Mouse (Mus musculus) embryonic facial prominence, embryonic 13.5 days (tissue): ENCODE data around the gene Olfr1445. TPM values are rescaled to one million over a fixed set of nuclear protein-coding genes. Genes with fewer than 3 reads are reported as not detected.

Source experiments
- ATAC-seq: fragments of 200-750 bp; cut with Nextera tagmentation; 2 replicates; pipeline ENCODE4 v1.8.0; 2017; ENCODE audit warnings: low read depth; ENCODE audit not compliant: insufficient number of reproducible peaks, insufficient read depth, low FRiP score, low TSS enrichment
- H3K27ac ChIP-seq: fragments of 300-500 bp; sonication (generic); 2 replicates; pipeline ENCODE4 v1.5.1; 2015; ENCODE audit warnings: moderate library complexity, mild to moderate bottlenecking, inconsistent platforms
- H3K27me3 ChIP-seq: fragments of 300-500 bp; sonication (generic); 2 replicates; pipeline ENCODE4 v1.6.1; 2015; ENCODE audit warnings: mild to moderate bottlenecking, inconsistent platforms
- H3K36me3 ChIP-seq: fragments of 300-500 bp; sonication (generic); 2 replicates; pipeline ENCODE4 v1.6.1; 2015; ENCODE audit warnings: mild to moderate bottlenecking, inconsistent platforms
- H3K4me1 ChIP-seq: fragments of 300-500 bp; sonication (generic); 2 replicates; pipeline ENCODE4 v1.6.1; 2015; ENCODE audit warnings: inconsistent platforms
- H3K4me2 ChIP-seq: fragments of 300-500 bp; sonication (generic); 2 replicates; pipeline ENCODE4 v1.6.1; 2015; ENCODE audit warnings: moderate library complexity, mild to moderate bottlenecking, inconsistent platforms
- H3K4me3 ChIP-seq: fragments of 300-500 bp; sonication (generic); 2 replicates; pipeline ENCODE4 v1.5.1; 2015; ENCODE audit warnings: mild to moderate bottlenecking, inconsistent platforms
- H3K9ac ChIP-seq: fragments of 300-500 bp; sonication (generic); 2 replicates; pipeline ENCODE4 v1.6.1; 2015; ENCODE audit warnings: mild to moderate bottlenecking, inconsistent platforms
- H3K9me3 ChIP-seq: fragments of 300-500 bp; sonication (generic); 2 replicates; pipeline ENCODE4 v1.6.1; 2016; ENCODE audit warnings: inconsistent platforms
- WGBS: fragments of 180-500 bp; shearing (Covaris S2); methylation state at CpG from one replicate; pipeline ENCODE4 v1.1.7; 2015; ENCODE audit warnings: mixed read lengths; 5-methylcytosine and 5-hydroxymethylcytosine counted together
- polyA plus RNA-seq: library from polyadenylated mRNA; unstranded; fragments of >200 nt; fragmentation: Nextera tagmentation; extraction: Ambion mirVana; gene quantifications from 2 replicates; pipeline ENCODE4 v1.2.1, GENCODE M21; 2015

Olfr1445 gene
- not detected in 2 replicates for polyA plus RNA-seq

DNA sequence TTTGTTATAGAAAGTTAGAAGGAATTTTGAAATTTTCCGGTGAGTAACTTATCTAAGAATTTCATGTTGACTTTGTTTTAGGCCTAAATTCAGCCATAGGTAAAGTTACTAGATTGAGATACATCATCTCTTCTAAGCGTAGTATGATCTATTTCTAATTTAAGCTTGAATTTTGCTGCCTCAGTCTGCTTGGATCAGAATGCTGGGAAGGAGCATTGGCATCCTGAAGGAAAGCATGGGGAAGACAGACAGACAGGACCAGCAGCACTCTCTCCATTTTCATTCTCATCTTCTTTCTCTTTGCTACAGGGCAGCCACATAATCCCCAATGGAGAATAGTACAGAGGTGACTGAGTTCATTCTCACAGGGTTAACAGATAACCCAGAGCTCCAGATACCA lies at the start of gene Olfr1445:
Gene Olfr1445, plus strand, starts transcription at position 301 of the 400 bp plus-strand sequence.
- Histone ChIP-seq H3K9me3 (no peaks in the 10 kb centered on the region), H3K27ac (no peak within 1 kb of the TSS), H3K4me2 (no peak within 1 kb of the TSS), H3K27me3 (no peaks in the 10 kb centered on the region), H3K9ac (no peak within 1 kb of the TSS), H3K4me1 (no peaks in the 10 kb centered on the region), H3K36me3 (no peaks in the 10 kb centered on the region), H3K4me3 (no peak within 1 kb of the TSS)
- WGBS, result 86% methylated on average over 2 of the region's 2 CpGs
- ATAC-seq, result no peak

DNA sequence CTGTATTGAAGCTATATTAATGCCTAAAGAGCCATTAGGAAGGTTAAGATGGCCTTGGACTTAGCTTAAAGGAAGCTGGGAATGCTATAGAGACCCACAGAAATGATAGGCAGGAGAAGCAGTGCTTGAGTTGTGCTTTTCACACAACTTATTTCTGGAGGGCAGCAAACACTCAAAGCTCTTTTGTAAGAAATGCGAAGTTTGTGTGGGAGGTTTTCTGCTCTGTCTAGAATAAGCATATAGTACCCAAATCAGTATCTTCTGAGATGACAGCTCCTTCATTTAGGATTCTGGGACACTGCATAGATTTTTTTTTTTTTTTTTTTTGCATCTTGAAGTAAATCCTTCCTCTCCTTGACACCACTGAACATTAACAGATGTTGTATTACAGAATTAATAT lies 45.1 kb upstream of the Olfr1445 start:
- Histone ChIP-seq H3K4me1 (no peaks in the 10 kb centered on the region), H3K27ac (no peak overlapping the region), H3K9me3 (no peaks in the 10 kb centered on the region), H3K9ac (no peak overlapping the region), H3K4me2 (no peak overlapping the region), H3K27me3 (no peaks in the 10 kb centered on the region), H3K4me3 (no peak overlapping the region), H3K36me3 (no peaks in the 10 kb centered on the region)
- 90% methylated on average over 1 of the region's 1 CpGs for WGBS
- ATAC-seq, result no peak

DNA sequence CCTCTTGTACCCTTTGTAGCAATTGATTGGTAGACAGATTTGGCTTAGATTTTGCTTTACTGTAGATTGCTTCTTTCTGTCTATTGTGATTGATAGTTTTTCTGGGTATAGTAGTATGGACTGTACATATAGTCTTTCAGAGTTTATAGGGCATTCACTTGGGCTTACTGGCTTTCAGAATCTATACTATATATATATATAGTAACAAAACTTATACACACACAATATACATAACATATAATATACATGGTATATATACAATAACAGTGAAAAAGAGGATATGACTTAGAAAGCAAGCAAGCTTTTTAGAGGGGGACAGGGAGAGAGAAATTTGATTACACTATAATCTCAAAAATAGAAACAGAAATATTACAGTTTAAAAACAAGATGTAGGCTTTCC lies 37.3 kb upstream of the Olfr1445 start, which contains the start of gene Gm5244:
Gene Gm5244, plus strand, starts transcription at position 301 of the 400 bp plus-strand sequence.
- Histone ChIP-seq H3K4me1 (no peaks in the 10 kb centered on the region), H3K9ac (no peak within 1 kb of the TSS), H3K9me3 (no peaks in the 10 kb centered on the region), H3K36me3 (no peaks in the 10 kb centered on the region), H3K4me2 (no peak within 1 kb of the TSS), H3K27ac (no peak within 1 kb of the TSS), H3K4me3 (no peak within 1 kb of the TSS), H3K27me3 (no peaks in the 10 kb centered on the region)
- no peak for ATAC-seq

DNA sequence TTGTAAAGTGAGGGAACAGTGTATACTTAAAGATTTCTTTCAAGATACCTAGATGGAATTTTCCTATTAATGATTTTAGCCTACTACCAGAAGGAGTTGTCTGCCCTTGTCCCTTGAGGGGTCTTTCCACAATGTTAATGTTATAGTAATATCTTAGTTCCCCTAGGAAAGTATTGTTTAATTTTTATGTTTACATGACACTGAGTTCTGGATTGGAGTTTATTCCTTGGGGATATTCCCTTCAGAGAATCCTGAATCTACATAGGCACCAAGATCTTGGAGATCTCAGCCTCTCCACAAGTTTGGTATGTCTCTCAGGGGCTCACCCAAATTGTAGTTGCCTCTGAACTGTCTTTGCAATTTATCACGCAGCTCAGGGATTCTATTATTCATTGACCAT lies 26.7 kb upstream of the Olfr1445 start, which contains the start of gene Olfr1444:
Gene Olfr1444, plus strand, starts transcription at position 301 of the 400 bp plus-strand sequence.
- no peaks in the 10 kb centered on the region for H3K36me3 ChIP-seq
- no peaks in the 10 kb centered on the region for H3K27me3 ChIP-seq
- no peaks in the 10 kb centered on the region for H3K9me3 ChIP-seq
- 57% methylated on average over 1 of the region's 1 CpGs for WGBS
- ATAC-seq, result no peak
- H3K9ac ChIP-seq, result no peak within 1 kb of the TSS
- no peak within 1 kb of the TSS for H3K4me2 ChIP-seq
- H3K4me3 ChIP-seq, result no peak within 1 kb of the TSS
- no peak within 1 kb of the TSS for H3K27ac ChIP-seq
- H3K4me1 ChIP-seq, result no peaks in the 10 kb centered on the region

DNA sequence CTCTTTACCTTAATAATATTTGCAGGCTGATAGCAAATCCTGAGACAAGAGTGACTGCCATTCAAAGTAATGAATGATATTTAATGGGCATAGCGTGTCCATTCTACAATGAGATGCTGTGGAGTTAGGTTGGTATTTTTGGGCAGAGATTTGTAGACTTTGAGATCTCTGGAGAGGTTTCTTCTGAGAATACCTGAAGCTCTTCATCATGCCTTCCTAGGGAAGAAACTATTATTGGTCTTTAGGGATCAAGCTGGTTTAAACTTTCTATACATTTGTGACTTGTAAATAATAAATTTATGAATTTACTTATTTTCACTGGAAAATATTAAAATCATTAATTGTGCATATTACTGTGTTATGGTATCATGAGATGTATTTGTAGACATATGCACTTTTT lies 9.8 kb downstream of the Olfr1445 start, which contains the start of gene Olfr1446:
Gene Olfr1446, minus strand, starts transcription at position 101 of the 400 bp plus-strand sequence.
- 80% methylated on average over 1 of the region's 1 CpGs for whole genome bisulfite sequencing
- Histone ChIP-seq H3K9me3 (no peaks in the 10 kb centered on the region), H3K27me3 (no peaks in the 10 kb centered on the region), H3K4me1 (no peaks in the 10 kb centered on the region), H3K36me3 (no peaks in the 10 kb centered on the region), H3K4me3 (no peak within 1 kb of the TSS), H3K27ac (no peak within 1 kb of the TSS), H3K9ac (no peak within 1 kb of the TSS), H3K4me2 (no peak within 1 kb of the TSS)
- ATAC-seq, result no peak

DNA sequence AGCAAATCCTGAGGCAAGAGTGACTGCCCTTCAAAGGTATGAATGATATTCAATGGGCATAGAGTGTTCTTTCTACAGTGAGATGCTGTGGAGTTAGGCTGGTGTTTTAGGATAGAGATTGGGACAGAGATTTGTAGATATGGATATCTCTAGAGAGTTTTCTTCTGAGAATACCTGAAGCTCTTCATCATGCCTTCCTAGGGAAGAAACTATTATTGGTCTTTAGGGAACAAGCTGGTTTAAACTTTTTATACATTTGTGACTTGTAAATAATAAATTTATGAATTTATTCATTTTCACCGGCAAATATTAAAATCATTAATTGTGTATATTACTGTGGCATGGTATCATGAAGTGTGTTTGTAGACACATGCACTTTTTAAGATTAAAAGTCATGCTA lies 20.0 kb downstream of the Olfr1445 start, which contains the start of gene Olfr1447:
Gene Olfr1447, minus strand, starts transcription at position 101 of the 400 bp plus-strand sequence.
- Histone ChIP-seq H3K4me1 (no peaks in the 10 kb centered on the region), H3K36me3 (no peaks in the 10 kb centered on the region), H3K9me3 (peaks cover 3% of the 10 kb centered on the region; the same call in 1 of the 2 replicates), H3K9ac (no peak within 1 kb of the TSS), H3K4me2 (no peak within 1 kb of the TSS), H3K27ac (no peak within 1 kb of the TSS), H3K4me3 (no peak within 1 kb of the TSS), H3K27me3 (no peaks in the 10 kb centered on the region)
- no peak for ATAC-seq
- 89% methylated on average over 1 of the region's 1 CpGs for WGBS

DNA sequence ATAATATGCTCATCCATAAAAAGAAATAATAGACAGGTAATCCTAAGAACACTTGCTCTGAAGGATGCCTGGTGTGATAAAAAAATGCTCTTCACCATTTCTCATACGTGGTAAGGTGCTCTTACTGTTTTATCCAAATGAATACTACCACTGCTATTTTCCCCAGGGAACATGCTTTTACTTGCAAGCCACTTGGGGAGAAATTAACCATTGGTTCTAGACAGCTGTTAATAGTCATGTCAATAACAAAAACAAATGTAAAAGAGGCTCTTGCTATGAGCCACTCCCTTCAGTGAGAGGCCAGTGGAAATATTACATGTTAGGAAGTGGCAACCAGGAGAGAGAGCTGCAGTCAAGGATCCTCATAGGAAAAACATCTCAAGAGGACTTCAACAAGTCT lies 40.7 kb downstream of the Olfr1445 start, which contains the start of gene Olfr1448:
Gene Olfr1448, minus strand, starts transcription at position 101 of the 400 bp plus-strand sequence.
- Histone ChIP-seq H3K9me3 (no peaks in the 10 kb centered on the region), H3K36me3 (no peaks in the 10 kb centered on the region), H3K9ac (no peak within 1 kb of the TSS), H3K4me2 (no peak within 1 kb of the TSS), H3K4me3 (no peak within 1 kb of the TSS), H3K4me1 (no peaks in the 10 kb centered on the region), H3K27me3 (no peaks in the 10 kb centered on the region), H3K27ac (no peak within 1 kb of the TSS)
- no peak for ATAC-seq
- 75% methylated on average over 1 of the region's 1 CpGs for WGBS

DNA sequence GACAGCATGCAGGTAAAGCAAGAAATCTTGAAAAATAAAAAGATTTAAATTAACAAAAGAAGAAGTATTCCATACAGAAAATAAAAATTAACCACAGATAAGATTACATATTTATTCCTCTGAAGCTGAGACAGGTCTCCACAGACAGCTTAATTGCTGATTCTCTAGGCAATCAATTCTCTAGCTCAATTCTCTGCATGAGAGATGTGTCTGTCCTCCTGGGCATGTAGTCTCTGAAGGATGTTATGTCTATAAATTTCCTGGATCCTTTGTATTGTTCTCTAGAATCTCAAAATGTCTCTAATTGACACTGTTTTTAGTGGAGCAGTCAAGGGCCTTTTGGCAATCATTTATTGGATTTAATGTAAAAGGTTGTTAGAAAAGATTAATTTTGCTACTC lies 46.9 kb downstream of the Olfr1445 start, which contains the start of gene Olfr1449:
Gene Olfr1449, plus strand, starts transcription at position 301 of the 400 bp plus-strand sequence.
- H3K4me3 ChIP-seq, result no peak within 1 kb of the TSS
- H3K27me3 ChIP-seq, result no peaks in the 10 kb centered on the region
- no peaks in the 10 kb centered on the region for H3K36me3 ChIP-seq
- H3K4me1 ChIP-seq, result no peaks in the 10 kb centered on the region
- no peak within 1 kb of the TSS for H3K4me2 ChIP-seq
- H3K9ac ChIP-seq, result no peak within 1 kb of the TSS
- ATAC-seq, result no peak
- no peak within 1 kb of the TSS for H3K27ac ChIP-seq
- H3K9me3 ChIP-seq, result 0 out of 2 replicates have a peak, but pooled peaks cover 3% of the 10 kb centered on the region

Other genes starting within 250 kb of the Olfr1445 start
- gene Olfr1442, start 213.4 kb upstream of the Olfr1445 start, polyA plus RNA-seq, result not detected in 2 replicates
- gene Olfr1443, start 205.7 kb upstream of the Olfr1445 start, polyA plus RNA-seq, result not detected in 2 replicates
- not detected in 2 replicates for gene Keg1, start 188.1 kb upstream of the Olfr1445 start, polyA plus RNA-seq
- gene Cntf, start 118.2 kb upstream of the Olfr1445 start, polyA plus RNA-seq, result 1.4 and 1.9 TPM in 2 replicates
- 14.9 and 16.8 TPM in 2 replicates for gene Zfp91, start 87.7 kb upstream of the Olfr1445 start, polyA plus RNA-seq
- gene Lpxn, start 87.7 kb upstream of the Olfr1445 start, polyA plus RNA-seq, result 1.2 and 2.3 TPM in 2 replicates
- not detected in 2 replicates for gene Gm5244, start 37.2 kb upstream of the Olfr1445 start, polyA plus RNA-seq
- gene Olfr1444, start 26.6 kb upstream of the Olfr1445 start, polyA plus RNA-seq, result not detected in 2 replicates
- not detected in 2 replicates for gene Olfr1446, start 9.7 kb downstream of the Olfr1445 start, polyA plus RNA-seq
- not detected in 2 replicates for gene Olfr1447, start 19.9 kb downstream of the Olfr1445 start, polyA plus RNA-seq
- not detected in 2 replicates for gene Olfr1448, start 40.6 kb downstream of the Olfr1445 start, polyA plus RNA-seq
- gene Olfr1449, start 47.0 kb downstream of the Olfr1445 start, polyA plus RNA-seq, result not detected in 2 replicates
- gene Olfr1450, start 66.4 kb downstream of the Olfr1445 start, polyA plus RNA-seq, result 0.08 TPM in 1 of 2 replicates, not detected in the other
- not detected in 2 replicates for gene Olfr1451, start 111.2 kb downstream of the Olfr1445 start, polyA plus RNA-seq
- not detected in 2 replicates for gene Olfr1453, start 144.5 kb downstream of the Olfr1445 start, polyA plus RNA-seq
- gene Olfr1454, start 176.8 kb downstream of the Olfr1445 start, polyA plus RNA-seq, result not detected in 2 replicates
- not detected in 2 replicates for gene Olfr1457, start 214.0 kb downstream of the Olfr1445 start, polyA plus RNA-seq
- not detected in 2 replicates for gene Olfr1458, start 222.9 kb downstream of the Olfr1445 start, polyA plus RNA-seq